ENCODE assay signal across 23 mouse cellular contexts in the genomic region with DNA sequence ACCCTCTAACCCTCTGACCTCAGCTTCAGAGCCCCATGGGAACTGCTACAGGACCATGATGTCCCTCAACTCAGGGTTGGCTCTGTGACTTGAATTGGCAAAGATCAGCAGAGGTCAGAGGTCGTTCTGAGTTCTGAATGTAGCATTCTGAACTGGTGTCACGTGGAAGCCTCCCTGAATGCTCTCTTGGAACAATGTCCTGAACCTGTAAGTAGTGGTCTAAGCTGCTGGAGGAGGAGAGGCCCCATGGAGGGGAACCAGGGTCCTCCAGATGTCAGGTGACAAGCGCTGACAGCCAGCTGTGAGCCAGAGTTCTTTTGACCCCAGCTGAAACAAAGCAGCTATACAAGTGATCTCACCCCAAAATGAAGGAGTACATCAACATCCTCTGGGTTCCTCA. TPM values are rescaled to one million over a fixed set of nuclear protein-coding genes. Genes with fewer than 3 reads are reported as not detected.
DNase-seq lines count a peak whose midpoint lies in the region; ATAC-seq and TF ChIP-seq lines count a peak whose summit lies in the region.
"Had no signal": no experiment of that assay in that cellular context is flagged by ENCODE, and none has a peak within 500 bp of the region (broad histone marks: within the 10 kb centered on the region; RNA-seq: fewer than 3 reads in every experiment).

No protein-coding gene starts in this region.

- intact Hi-C loops in left cerebral cortex, postnatal 14 days (cut with DNase I) = no loop called here

- peaks cover 43% of the 10 kb centered on the region for H3K4me1 ChIP-seq in hindbrain, embryonic 10.5 days (replicated peaks)
- H3K4me1 ChIP-seq in hindbrain, embryonic 12.5 days = peaks cover 9% of the 10 kb centered on the region
- peaks cover 10% of the 10 kb centered on the region for H3K4me1 ChIP-seq in liver, adult 2 months (ENCODE audit: control insufficient read depth, insufficient read depth, low read length)
- H3K4me1 ChIP-seq in thymus, adult 2 months (replicated peaks; ENCODE audit: control insufficient read depth, insufficient read depth, low read length) = peaks cover 43% of the 10 kb centered on the region
- H3K4me1 ChIP-seq: embryonic facial prominence, embryonic 12.5 days; limb, embryonic 13.5 days had no signal

- DNase-seq in hindbrain, embryonic 10.5 days (ENCODE audit: low spot score) = peak; percentile 54
- DNase-seq in liver, adult 2 months (ENCODE audit: extremely low read depth, low read depth, low spot score) = peak; percentile 88
- no peak for DNase-seq in liver
- peak; percentile 63 for DNase-seq in thymus, adult 2 months
- peak; percentile 43 for DNase-seq in yolk sac, embryonic 10.5 days (ENCODE audit: low spot score)
- no peak for DNase-seq in left cerebral cortex, postnatal 14 days (ENCODE audit: low spot score in 2 of 2)
- DNase-seq: adrenal gland, postnatal 36 days; cerebellum, adult 18-20 months; cerebellum, postnatal 36 days; gastrocnemius, postnatal 14 days; heart, adult 18-20 months; lung, postnatal 10 days; right cerebral cortex, postnatal 14 days; spleen, adult 18-20 months had no signal

- TF ChIP-seq POLR2A in liver, adult 2 months (IDR thresholded peaks at IDR 0.05; ENCODE audit: extremely low read depth, insufficient read depth, low read length) = no peak
- TF ChIP-seq POLR2A in thymus, adult 2 months (IDR thresholded peaks at IDR 0.05; ENCODE audit: control insufficient read depth, extremely low read depth, insufficient read depth, low read length, poor library complexity) = no peak

- peak overlapping the region; percentile 78; the same call in 1 of the 2 replicates for H3K27ac ChIP-seq in hindbrain, embryonic 10.5 days
- H3K27ac ChIP-seq in hindbrain, embryonic 12.5 days = no peak overlapping the region
- no peak overlapping the region; the same call in 1 of the 2 replicates for H3K27ac ChIP-seq in liver, adult 2 months (replicated peaks; ENCODE audit: insufficient read depth, low read depth, low read length)
- H3K27ac ChIP-seq in thymus, adult 2 months (ENCODE audit: control insufficient read depth, insufficient read depth, low read length) = peak overlapping the region; percentile 99
- H3K27ac ChIP-seq: embryonic facial prominence, embryonic 12.5 days; forebrain, embryonic 13.5 days; heart, embryonic 13.5 days; kidney, postnatal 0 days; limb, embryonic 13.5 days; midbrain, embryonic 15.5 days had no signal

- H3K9ac ChIP-seq in hindbrain, embryonic 12.5 days = no peak overlapping the region
- H3K9ac ChIP-seq in liver, adult 2 months (ENCODE audit: low read depth, low read length) = no peak overlapping the region
- H3K9ac ChIP-seq: embryonic facial prominence, embryonic 12.5 days; forebrain, embryonic 13.5 days; heart, embryonic 13.5 days; limb, embryonic 13.5 days; midbrain, embryonic 15.5 days had no signal

- H3K9me3 ChIP-seq in hindbrain, embryonic 10.5 days = no peaks in the 10 kb centered on the region
- no peaks in the 10 kb centered on the region for H3K9me3 ChIP-seq in hindbrain, embryonic 12.5 days (replicated peaks)
- H3K9me3 ChIP-seq: embryonic facial prominence, embryonic 12.5 days; forebrain, embryonic 13.5 days; heart, embryonic 13.5 days; limb, embryonic 13.5 days; midbrain, embryonic 15.5 days had no signal

- no peak for ATAC-seq in hindbrain, embryonic 12.5 days (ENCODE audit: low FRiP score)
- ATAC-seq: forebrain, embryonic 13.5 days; midbrain, embryonic 15.5 days had no signal

- no peak for TF ChIP-seq CTCF in liver, adult 2 months (IDR thresholded peaks at IDR 0.05; ENCODE audit: low read depth, low read length)
- TF ChIP-seq CTCF in thymus, adult 2 months (IDR thresholded peaks at IDR 0.05; ENCODE audit: borderline replicate concordance, control insufficient read depth, extremely low read depth, insufficient read depth, low read length, poor library complexity) = no peak

- 29% methylated on average over 3 of the region's 3 CpGs for WGBS in hindbrain, embryonic 10.5 days
- 27% methylated on average over 3 of the region's 3 CpGs for WGBS in hindbrain, embryonic 12.5 days
- 44% methylated on average over 3 of the region's 3 CpGs for WGBS in liver, adult 2 months
- WGBS in thymus, adult 2 months = 41% methylated on average over 3 of the region's 3 CpGs

- H3K4me3 ChIP-seq in hindbrain, embryonic 10.5 days = no peak overlapping the region
- no peak overlapping the region for H3K4me3 ChIP-seq in hindbrain, embryonic 12.5 days
- no peak overlapping the region for H3K4me3 ChIP-seq in liver, adult 2 months (ENCODE audit: insufficient read depth, low read depth, low read length)
- peak overlapping the region; percentile 12 for H3K4me3 ChIP-seq in thymus, adult 2 months (ENCODE audit: control insufficient read depth, insufficient read depth, low read length)
- H3K4me3 ChIP-seq: embryonic facial prominence, embryonic 12.5 days; erythroblast, embryonic 14.5 days; forebrain, embryonic 13.5 days; heart, embryonic 13.5 days; limb, embryonic 13.5 days; midbrain, embryonic 15.5 days had no signal

- H3K27me3 ChIP-seq in hindbrain, embryonic 10.5 days (ENCODE audit: insufficient read depth, poor library complexity, severe bottlenecking) = no peaks in the 10 kb centered on the region
- no peaks in the 10 kb centered on the region for H3K27me3 ChIP-seq in hindbrain, embryonic 12.5 days
- H3K27me3 ChIP-seq in liver, adult 2 months (ENCODE audit: control insufficient read depth, insufficient read depth, low read length) = no peaks in the 10 kb centered on the region
- H3K27me3 ChIP-seq in thymus, adult 2 months (ENCODE audit: control insufficient read depth, insufficient read depth, low read length) = no peaks in the 10 kb centered on the region
- H3K27me3 ChIP-seq: CH12.LX; embryonic facial prominence, embryonic 12.5 days; heart, embryonic 13.5 days; limb, embryonic 13.5 days; midbrain, embryonic 15.5 days had no signal

- H3K4me2 ChIP-seq in hindbrain, embryonic 12.5 days (replicated peaks) = no peak overlapping the region
- H3K4me2 ChIP-seq: embryonic facial prominence, embryonic 12.5 days; forebrain, embryonic 13.5 days; heart, embryonic 13.5 days; limb, embryonic 13.5 days; midbrain, embryonic 15.5 days had no signal

- peaks cover 17% of the 10 kb centered on the region for H3K36me3 ChIP-seq in hindbrain, embryonic 10.5 days
- no peaks in the 10 kb centered on the region for H3K36me3 ChIP-seq in hindbrain, embryonic 12.5 days
- H3K36me3 ChIP-seq in liver, adult 2 months (ENCODE audit: control insufficient read depth, insufficient read depth, low read length) = peaks cover 7% of the 10 kb centered on the region; the same call in 1 of the 2 replicates
- H3K36me3 ChIP-seq in thymus, adult 2 months (ENCODE audit: control insufficient read depth, insufficient read depth, low read length) = peaks cover 48% of the 10 kb centered on the region
- H3K36me3 ChIP-seq: midbrain, embryonic 15.5 days had no signal

- H3K79me2 ChIP-seq in liver, adult 2 months (ENCODE audit: control insufficient read depth, insufficient read depth, low read length) = peaks cover 11% of the 10 kb centered on the region

RNA-seq across cellular contexts. Expression of gene Aqp11, which starts 7.7 kb away (rescaled TPM):
- polyA plus RNA-seq in hindbrain, embryonic 10.5 days (2016; fragmentation: Nextera tagmentation; extraction: Ambion mirVana) = 5.2 and 5.3 TPM in 2 replicates
- 6.2 TPM in 2 replicates for polyA plus RNA-seq in hindbrain, embryonic 12.5 days (2016; fragmentation: Nextera tagmentation; extraction: Ambion mirVana)
- 17.1 and 22.2 TPM in 2 replicates for total RNA-seq in liver, adult 2 months (2014; rRNA removed)
- polyA plus RNA-seq in liver, adult 2 months (2012; rRNA removed) = 36.8 and 40.2 TPM in 2 replicates
- 277 and 395 TPM in 2 replicates for polyA plus RNA-seq in thymus, adult 2 months (2012; rRNA removed)
- 10 to 100 TPM; 22.9 to 23.6 TPM for total RNA-seq in left cerebral cortex, postnatal 14 days (2021)

RNA-seq across cellular contexts. Expression of gene Clns1a, which starts 34.0 kb away (rescaled TPM):
- 251 and 292 TPM in 2 replicates for polyA plus RNA-seq in hindbrain, embryonic 10.5 days (2016; fragmentation: Nextera tagmentation; extraction: Ambion mirVana)
- 197 TPM in 2 replicates for polyA plus RNA-seq in hindbrain, embryonic 12.5 days (2016; fragmentation: Nextera tagmentation; extraction: Ambion mirVana)
- total RNA-seq in liver, adult 2 months (2014; rRNA removed) = 26.0 and 29.1 TPM in 2 replicates
- polyA plus RNA-seq in liver, adult 2 months (2012; rRNA removed) = 17.1 and 21.6 TPM in 2 replicates
- 60.8 and 63.3 TPM in 2 replicates for polyA plus RNA-seq in thymus, adult 2 months (2012; rRNA removed)
- 10 to 100 TPM; 73.5 to 77.2 TPM for total RNA-seq in left cerebral cortex, postnatal 14 days (2021)

RNA-seq across cellular contexts. Expression of gene Pak1, which starts 57.9 kb away (rescaled TPM):
- 58.8 and 90.7 TPM in 2 replicates for polyA plus RNA-seq in hindbrain, embryonic 10.5 days (2016; fragmentation: Nextera tagmentation; extraction: Ambion mirVana)
- 110 and 111 TPM in 2 replicates for polyA plus RNA-seq in hindbrain, embryonic 12.5 days (2016; fragmentation: Nextera tagmentation; extraction: Ambion mirVana)
- total RNA-seq in liver, adult 2 months (2014; rRNA removed) = 2.8 and 3.0 TPM in 2 replicates
- 0.73 and 1.2 TPM in 2 replicates for polyA plus RNA-seq in liver, adult 2 months (2012; rRNA removed)
- polyA plus RNA-seq in thymus, adult 2 months (2012; rRNA removed) = 11.4 and 11.8 TPM in 2 replicates
- total RNA-seq in left cerebral cortex, postnatal 14 days (2021) = 100 to 1,000 TPM; 272 to 273 TPM

Comparison
In these comparisons a context has a peak if more than half of its experiments do, and no peak if none do; other contexts are left out.
1. DNase-seq: peak in hindbrain, embryonic 10.5 days (single experiment), liver, adult 2 months (single experiment), thymus, adult 2 months (single experiment) and yolk sac, embryonic 10.5 days (single experiment); none in liver (single experiment) and left cerebral cortex, postnatal 14 days (0 of 2).
2. H3K27ac ChIP-seq: peak in hindbrain, embryonic 10.5 days (single experiment) and thymus, adult 2 months (single experiment); none in hindbrain, embryonic 12.5 days (single experiment) and liver, adult 2 months (single experiment).